Mouse (Mus musculus) E14TG2a.4 (cell line): ENCODE measurements around the gene Gli2.

Source experiments
- CTCF ChIP-seq: conservative IDR thresholded peaks from 2 replicates; pipeline ENCODE4 v1.5.1; 2014; ENCODE audit warnings: low read length
- NANOG ChIP-seq: IDR thresholded peaks from 2 replicates; pipeline ENCODE4 v1.6.1; 2014; ENCODE audit warnings: borderline replicate concordance, low read length, mixed read lengths

- TF ChIP-seq CTCF (no peak), NANOG (no peak)
Observed at GRCm38 (mm10) chr1:118910693-118911426, 142.6 kb downstream of the Gli2 start.
